Mouse (Mus musculus) MEL (cell line): Measurements from ENCODE around the gene Il1rapl2. TPM values are rescaled to one million over a fixed set of nuclear protein-coding genes. Genes with fewer than 3 reads are reported as not detected.

Experiments
- DNase-seq: peaks from one replicate; pipeline ENCODE4 v3.0.0; 2011; ENCODE audit warnings: low read depth, low spot score
- H3K27ac ChIP-seq: 2 replicates; pipeline ENCODE4 v1.5.1; 2012; ENCODE audit warnings: low read depth, mild to moderate bottlenecking, control low read depth, low read length, moderate library complexity; ENCODE audit not compliant: control insufficient read depth
- H3K27me3 ChIP-seq, 2 experiments: fragments of 150-350 bp in 1 of 2; sonication (generic) in 1 of 2; 2 replicates each; pipeline ENCODE4 v1.6.1; 2012; ENCODE audit warnings: low read length in 2 of 2, mild to moderate bottlenecking in 2 of 2, improper control_type of control experiment in 1 of 2, moderate library complexity in 1 of 2; ENCODE audit not compliant: insufficient read depth in 2 of 2, control insufficient read depth in 1 of 2
- H3K36me3 ChIP-seq, 2 experiments: 2 replicates each; pipeline ENCODE4 v1.6.1; 2012 to 2014; ENCODE audit warnings: low read length in 2 of 2, improper control_type of control experiment in 1 of 2, inconsistent platforms in 1 of 2, mild to moderate bottlenecking in 1 of 2; ENCODE audit not compliant: insufficient read depth in 2 of 2, control insufficient read depth in 1 of 2
- H3K4me1 ChIP-seq, 2 experiments: fragments of 150-350 bp in 1 of 2; sonication (generic) in 1 of 2; 2 replicates each; pipeline ENCODE4 v1.6.1; 2012; ENCODE audit warnings: low read length in 2 of 2, improper control_type of control experiment in 1 of 2, mild to moderate bottlenecking in 1 of 2; ENCODE audit not compliant: insufficient read depth in 2 of 2, control insufficient read depth in 1 of 2
- H3K4me3 ChIP-seq, 2 experiments: fragments of 150-350 bp in 1 of 2; sonication (generic) in 1 of 2; 2 replicates each; pipeline ENCODE4 v1.5.1; 2012; ENCODE audit warnings: low read depth in 2 of 2, low read length in 2 of 2, mild to moderate bottlenecking in 2 of 2, moderate library complexity in 2 of 2, control low read depth in 1 of 2, improper control_type of control experiment in 1 of 2; ENCODE audit not compliant: control insufficient read depth in 1 of 2, insufficient read depth in 1 of 2
- H3K79me2 ChIP-seq: 2 replicates; pipeline ENCODE4 v1.6.1; 2012; ENCODE audit warnings: mild to moderate bottlenecking, low read length, moderate library complexity; ENCODE audit not compliant: control insufficient read depth, poor library complexity, insufficient read depth
- H3K9ac ChIP-seq: 2 replicates; pipeline ENCODE4 v1.6.1; 2012; ENCODE audit warnings: low read depth, mild to moderate bottlenecking, control low read depth, low read length, moderate library complexity; ENCODE audit not compliant: control insufficient read depth, poor library complexity, severe bottlenecking
- H3K9me3 ChIP-seq: fragments of 150-350 bp; sonication (generic); replicated peaks from 2 replicates; pipeline ENCODE4 v1.6.1; 2012; ENCODE audit warnings: mild to moderate bottlenecking, low read length, improper control_type of control experiment, moderate library complexity; ENCODE audit not compliant: insufficient read depth
- BHLHE40 ChIP-seq: IDR thresholded peaks from 2 replicates; pipeline ENCODE4 v1.6.1; 2012; ENCODE audit warnings: low read depth, mild to moderate bottlenecking, inconsistent platforms, low read length, improper control_type of control experiment, borderline replicate concordance
- CHD2 ChIP-seq: IDR thresholded peaks from 2 replicates; pipeline ENCODE4 v1.6.1; 2011; ENCODE audit warnings: low read length, improper control_type of control experiment
- CTCF ChIP-seq, 3 experiments: IDR thresholded peaks in 2 of 3; conservative IDR thresholded peaks in 1 of 3; 2 replicates each; pipeline ENCODE4 v1.5.1; 2011 to 2012; ENCODE audit warnings: low read length in 3 of 3, low read depth in 2 of 3, mild to moderate bottlenecking in 2 of 3, improper control_type of control experiment in 1 of 3, inconsistent platforms in 1 of 3, mixed read lengths in 1 of 3, moderate library complexity in 1 of 3; ENCODE audit not compliant: control insufficient read depth in 1 of 3, insufficient read depth in 1 of 3, poor library complexity in 1 of 3, severe bottlenecking in 1 of 3
- ELF1 ChIP-seq: IDR thresholded peaks from 2 replicates; pipeline ENCODE4 v1.6.1; 2014; ENCODE audit warnings: low read depth, mild to moderate bottlenecking, inconsistent platforms, low read length, improper control_type of control experiment, moderate library complexity
- EP300 ChIP-seq, 2 experiments: IDR thresholded peaks; 2 replicates each; pipeline ENCODE4 v1.6.1; 2011; ENCODE audit warnings: improper control_type of control experiment in 2 of 2, low read length in 2 of 2, low read depth in 1 of 2, mild to moderate bottlenecking in 1 of 2
- GATA1 ChIP-seq: IDR thresholded peaks from 2 replicates; pipeline ENCODE4 v1.6.1; 2011; ENCODE audit warnings: low read depth, low read length, improper control_type of control experiment
- HCFC1 ChIP-seq: IDR thresholded peaks from 2 replicates; pipeline ENCODE4 v1.6.1; 2012; ENCODE audit warnings: low read depth, mild to moderate bottlenecking, inconsistent platforms, low read length, improper control_type of control experiment, moderate library complexity
- KAT2A ChIP-seq: conservative IDR thresholded peaks from 2 replicates; pipeline ENCODE4 v1.6.1; 2012; ENCODE audit warnings: low read depth, low read length, improper control_type of control experiment, inconsistent platforms
- MAFK ChIP-seq: IDR thresholded peaks from 2 replicates; pipeline ENCODE4 v1.6.1; 2011; ENCODE audit warnings: low read depth, mild to moderate bottlenecking, low read length, improper control_type of control experiment, borderline replicate concordance
- MAZ ChIP-seq: IDR thresholded peaks from 2 replicates; pipeline ENCODE4 v1.6.1; 2012; ENCODE audit warnings: low read depth, mild to moderate bottlenecking, inconsistent platforms, low read length, improper control_type of control experiment
- MEF2A ChIP-seq: IDR thresholded peaks from 2 replicates; pipeline ENCODE4 v1.6.1; 2014; ENCODE audit warnings: low read depth, mild to moderate bottlenecking, inconsistent platforms, low read length, improper control_type of control experiment; ENCODE audit not compliant: poor library complexity, insufficient replicate concordance, severe bottlenecking; ENCODE audit errors: extremely low read depth
- MXI1 ChIP-seq: IDR thresholded peaks from 2 replicates; pipeline ENCODE4 v1.6.1; 2011; ENCODE audit warnings: mild to moderate bottlenecking, low read depth, low read length, improper control_type of control experiment
- MYB ChIP-seq: IDR thresholded peaks from 2 replicates; pipeline ENCODE4 v1.6.1; 2011; ENCODE audit warnings: mild to moderate bottlenecking, low read depth, low read length, improper control_type of control experiment
- MYC ChIP-seq: IDR thresholded peaks from 2 replicates; pipeline ENCODE4 v1.6.1; 2011; ENCODE audit warnings: low read depth, mild to moderate bottlenecking, low read length, improper control_type of control experiment, moderate library complexity
- NELFE ChIP-seq: IDR thresholded peaks from 2 replicates; pipeline ENCODE4 v1.6.1; 2011; ENCODE audit warnings: low read depth, low read length, improper control_type of control experiment
- POLR2A ChIP-seq, 2 experiments: IDR thresholded peaks; 2 replicates each; pipeline ENCODE4 v1.6.1; 2011 to 2012; ENCODE audit warnings: low read length in 2 of 2, mild to moderate bottlenecking in 2 of 2, control low read depth in 1 of 2, improper control_type of control experiment in 1 of 2, low read depth in 1 of 2, moderate library complexity in 1 of 2; ENCODE audit not compliant: control insufficient read depth in 1 of 2, insufficient read depth in 1 of 2, poor library complexity in 1 of 2
- POLR2AphosphoS2 ChIP-seq: IDR thresholded peaks from 2 replicates; pipeline ENCODE4 v1.6.1; 2011; ENCODE audit warnings: low read length, improper control_type of control experiment
- RAD21 ChIP-seq: IDR thresholded peaks from 2 replicates; pipeline ENCODE4 v1.6.1; 2011; ENCODE audit warnings: mild to moderate bottlenecking, low read depth, low read length, improper control_type of control experiment
- SIN3A ChIP-seq: IDR thresholded peaks from 2 replicates; pipeline ENCODE4 v1.6.1; 2012; ENCODE audit warnings: low read length, improper control_type of control experiment, inconsistent platforms
- SMC3 ChIP-seq: IDR thresholded peaks from 2 replicates; pipeline ENCODE4 v1.6.1; 2011; ENCODE audit warnings: low read depth, low read length, improper control_type of control experiment
- TBP ChIP-seq: IDR thresholded peaks from 2 replicates; pipeline ENCODE4 v1.8.0; 2011; ENCODE audit warnings: low read depth, low read length, improper control_type of control experiment
- TCF12 ChIP-seq: IDR thresholded peaks from 2 replicates; pipeline ENCODE4 v1.6.1; 2014; ENCODE audit warnings: low read depth, mild to moderate bottlenecking, inconsistent platforms, low read length, improper control_type of control experiment, moderate library complexity
- UBTF ChIP-seq: IDR thresholded peaks from 2 replicates; pipeline ENCODE4 v1.6.1; 2012; ENCODE audit warnings: low read depth, mild to moderate bottlenecking, inconsistent platforms, low read length, improper control_type of control experiment, moderate library complexity, borderline replicate concordance; ENCODE audit not compliant: insufficient read depth
- USF1 ChIP-seq: IDR thresholded peaks from 2 replicates; pipeline ENCODE4 v1.6.1; 2014; ENCODE audit warnings: low read depth, mild to moderate bottlenecking, inconsistent platforms, low read length, improper control_type of control experiment, moderate library complexity
- ZKSCAN1 ChIP-seq: IDR thresholded peaks from 2 replicates; pipeline ENCODE4 v1.6.1; 2012; ENCODE audit warnings: low read depth, mild to moderate bottlenecking, inconsistent platforms, low read length, improper control_type of control experiment, moderate library complexity
- polyA plus RNA-seq, 2 experiments: library from polyadenylated mRNA; stranded (reverse) in 1 of 2; unstranded in 1 of 2; fragments of >175 nt in 1 of 2; fragments of >200 nt in 1 of 2; gene quantifications; 2 replicates each; pipeline versions ENCODE4 v1.2.1 to v1.2.4; 2012; ENCODE audit warnings: low replicate concordance in 2 of 2, low read depth in 1 of 2; ENCODE audit not compliant: insufficient read length in 2 of 2, insufficient read depth in 1 of 2, missing spikeins in 1 of 2
- total RNA-seq: library from RNA; depleted of rRNA; stranded (reverse); fragments of 300-350 nt; gene quantifications from 2 replicates; pipeline ENCODE4 v1.2.3, GENCODE M21; 2012

Gene Il1rapl2
- total and polyA plus RNA-seq, 3 experiments: not detected

DNA sequence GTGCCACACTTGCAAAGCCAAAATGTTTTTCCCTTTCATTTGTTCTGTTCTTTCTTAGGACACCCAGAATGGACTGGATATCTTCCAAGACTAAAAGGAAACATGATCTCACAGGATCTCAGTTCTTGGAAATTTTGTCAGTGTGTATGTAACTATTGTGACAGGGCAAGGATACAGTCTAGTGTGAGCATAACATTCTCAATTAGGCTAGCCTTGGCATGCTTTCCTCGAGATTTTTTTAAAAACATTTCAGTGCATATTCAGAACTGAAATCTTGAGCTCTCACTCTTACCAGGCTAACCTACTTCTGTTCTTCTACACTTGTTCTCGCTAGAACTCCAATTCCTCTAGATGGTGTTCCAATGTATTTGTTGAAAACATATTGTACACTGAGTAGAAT lies 356.4 kb downstream of the Il1rapl2 start:
- H3K36me3 ChIP-seq: no peaks in the 10 kb centered on the region
- H3K4me3 ChIP-seq: no peak overlapping the region
- no peak overlapping the region for H3K27ac ChIP-seq
- no peaks in the 10 kb centered on the region for H3K9me3 ChIP-seq
- no peak for DNase-seq
- H3K27me3 ChIP-seq: no peaks in the 10 kb centered on the region
- no peaks in the 10 kb centered on the region for H3K4me1 ChIP-seq
- TF ChIP-seq NELFE: no peak
- no peak for TF ChIP-seq HCFC1
- no peak for TF ChIP-seq MYC
- no peak for TF ChIP-seq MYB
- no peak for TF ChIP-seq MAFK
- TF ChIP-seq GATA1: no peak
- TF ChIP-seq MEF2A: no peak
- TF ChIP-seq BHLHE40: no peak
- TF ChIP-seq, all 39 proteins: peak for 0
- Histone ChIP-seq H3K9ac (no peak overlapping the region), H3K79me2 (no peaks in the 10 kb centered on the region)

DNA sequence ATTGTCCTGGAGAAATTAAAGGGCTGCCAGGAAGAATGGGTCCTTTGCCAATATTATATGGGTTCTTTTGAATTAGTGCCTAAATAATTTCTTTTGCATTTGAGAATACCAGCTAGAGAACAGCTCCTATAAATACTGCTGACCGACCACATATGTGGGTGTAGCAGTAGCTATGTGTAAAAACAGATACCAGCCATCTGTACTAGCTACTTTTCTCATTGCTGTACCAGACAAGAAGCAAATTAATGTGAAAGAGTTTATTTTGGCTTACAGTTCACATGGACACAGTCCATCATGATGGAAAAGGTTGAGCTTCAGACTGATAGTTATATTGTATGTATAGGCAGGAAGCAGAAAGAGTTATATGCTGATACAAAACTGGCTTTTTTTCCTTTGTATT lies 377.3 kb downstream of the Il1rapl2 start:
- no peak for TF ChIP-seq SIN3A
- TF ChIP-seq MAZ: no peak
- TF ChIP-seq ZKSCAN1: no peak
- TF ChIP-seq CTCF (IDR thresholded peaks at IDR 0.05 in 2 of 3, conservative IDR thresholded peaks at IDR 0.05 in 1 of 3; ENCODE audit: control insufficient read depth in 1 of 3, insufficient read depth in 1 of 3, low read depth in 2 of 3, low read length in 3 of 3, poor library complexity in 1 of 3, severe bottlenecking in 1 of 3): no peak
- no peak for TF ChIP-seq POLR2A (IDR thresholded peaks at IDR 0.05; ENCODE audit: control insufficient read depth in 1 of 2, insufficient read depth in 1 of 2, low read depth in 1 of 2, low read length in 2 of 2, poor library complexity in 1 of 2)
- no peak for TF ChIP-seq EP300 (IDR thresholded peaks at IDR 0.05; ENCODE audit: low read depth in 1 of 2, low read length in 2 of 2)
- no peak for TF ChIP-seq RAD21
- no peak for TF ChIP-seq POLR2AphosphoS2
- no peak for TF ChIP-seq KAT2A
- TF ChIP-seq TBP: no peak
- TF ChIP-seq MAFK: no peak
- no peak for TF ChIP-seq NELFE
- no peak for TF ChIP-seq MYB
- TF ChIP-seq ELF1: no peak
- no peak for TF ChIP-seq USF1
- TF ChIP-seq UBTF: no peak
- TF ChIP-seq SMC3: no peak
- no peak for TF ChIP-seq MXI1
- TF ChIP-seq CHD2: no peak
- no peak for TF ChIP-seq TCF12
- Histone ChIP-seq H3K79me2 (no peaks in the 10 kb centered on the region), H3K27me3 (no peaks in the 10 kb centered on the region), H3K27ac (no peak overlapping the region), H3K4me3 (no peak overlapping the region), H3K4me1 (no peaks in the 10 kb centered on the region), H3K9ac (no peak overlapping the region), H3K36me3 (no peaks in the 10 kb centered on the region), H3K9me3 (no peaks in the 10 kb centered on the region)
- DNase-seq: no peak
